In genomic region chr19:57403700-57404501, GRCm38 (mm10) we compare ENCODE assay signal across 1 mouse cellular context.
A peak's percentile ranks its signal among the peaks of the same experiment; 100 is the strongest.
TF ChIP-seq lines count a peak whose summit lies in the region.

No protein-coding gene starts in this region.

TF ChIP-seq in CH12.LX, 34 proteins besides CTCF, POLR2A, EP300 and RAD21 (continued from another document):
- peak; percentile 45 for TF ChIP-seq IRF4 (IDR thresholded peaks at IDR 0.05; ENCODE audit: low read depth, low read length)
- TF ChIP-seq MYC (IDR thresholded peaks at IDR 0.05; ENCODE audit: low read depth, low read length), result no peak
- TF ChIP-seq SIN3A (IDR thresholded peaks at IDR 0.05; ENCODE audit: low read length), result 0 out of 2 replicates have a peak, but pooled peaks have one; percentile 37
- TF ChIP-seq SMC3 (IDR thresholded peaks at IDR 0.05; ENCODE audit: low read depth, low read length), result peak; percentile 74
- no peak for TF ChIP-seq ZMIZ1 (IDR thresholded peaks at IDR 0.05; ENCODE audit: low read depth, low read length)
- 0 out of 2 replicates have a peak, but pooled peaks have one; percentile 51 for TF ChIP-seq HCFC1 (IDR thresholded peaks at IDR 0.05; ENCODE audit: low read depth, low read length)
TF ChIP-seq in CH12.LX: peak in this region for 7.
